Mouse (Mus musculus): ENCODE measurements around the gene Olfr373. TPM values are rescaled to one million over a fixed set of nuclear protein-coding genes. Genes with fewer than 3 reads are reported as not detected.
"Not testable (repeated sequence)": the region's sequence is repeated elsewhere in the genome, so short reads cannot be mapped to it uniquely, and the experiment has no call there.

Olfr373 gene
- total and polyA plus RNA-seq, 2 experiments from 2014 or later, result not detected

DNA sequence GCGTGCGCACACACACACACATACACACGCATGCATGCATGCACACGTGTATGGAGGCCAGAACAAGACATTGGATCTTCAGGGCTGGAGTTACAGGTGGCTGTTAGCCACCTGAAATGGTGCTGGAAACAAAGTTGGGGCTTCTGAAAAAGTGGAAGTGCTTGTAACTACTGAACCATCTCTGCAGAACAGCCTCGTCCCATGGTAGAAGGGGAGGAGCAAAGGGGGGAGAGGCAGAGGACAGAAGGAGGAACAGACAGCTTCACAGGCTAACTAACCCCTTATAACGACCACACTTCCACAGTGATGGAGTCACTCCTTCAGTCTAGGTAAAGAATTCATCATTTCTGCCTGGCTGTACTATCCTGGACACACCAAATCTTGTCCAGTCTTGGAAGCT lies 27.9 kb downstream of the Olfr373 start:
- Histone ChIP-seq H3K27ac (ENCODE audit: low read depth, low read length) (no peak overlapping the region), H3K27me3 (ENCODE audit: insufficient read depth, low read length) (no peaks in the 10 kb centered on the region), H3K9ac (replicated peaks; ENCODE audit: low read length, poor library complexity, severe bottlenecking) (no peak overlapping the region), H3K9me3 (ENCODE audit: low read length) (no peaks in the 10 kb centered on the region), H3K36me3 (ENCODE audit: insufficient read depth, low read length) (no peaks in the 10 kb centered on the region), H3K4me1 (ENCODE audit: insufficient read depth, low read length) (no peaks in the 10 kb centered on the region), H3K4me3 (ENCODE audit: low read depth, low read length) (no peak overlapping the region), H3K4me2 (ENCODE audit: low read depth, low read length, poor library complexity, severe bottlenecking) (no peak overlapping the region)
- ATAC-seq (ENCODE audit: low FRiP score), result no peak
- 72% methylated on average over 6 of the region's 6 CpGs for WGBS
- DNase-seq (ENCODE audit: low spot score), result no peak
- TF ChIP-seq CTCF (IDR thresholded peaks at IDR 0.05), result no peak

GRCm38 (mm10) chr8:72112486-72112885 lies 29.5 kb downstream of the Olfr373 start:
- DNase-seq (ENCODE audit: low spot score) (no peak), ATAC-seq (ENCODE audit: low FRiP score) (no peak)
- WGBS, result 77% methylated on average over 3 of the region's 3 CpGs
- Histone ChIP-seq H3K4me1 (ENCODE audit: insufficient read depth, low read length) (no peaks in the 10 kb centered on the region), H3K4me3 (ENCODE audit: low read depth, low read length) (no peak overlapping the region), H3K27ac (ENCODE audit: low read depth, low read length) (no peak overlapping the region), H3K4me2 (ENCODE audit: low read depth, low read length, poor library complexity, severe bottlenecking) (no peak overlapping the region), H3K27me3 (ENCODE audit: insufficient read depth, low read length) (no peaks in the 10 kb centered on the region), H3K36me3 (ENCODE audit: insufficient read depth, low read length) (no peaks in the 10 kb centered on the region), H3K9me3 (ENCODE audit: low read length) (no peaks in the 10 kb centered on the region), H3K9ac (replicated peaks; ENCODE audit: low read length, poor library complexity, severe bottlenecking) (no peak overlapping the region)
- no peak for TF ChIP-seq CTCF (IDR thresholded peaks at IDR 0.05)

DNA sequence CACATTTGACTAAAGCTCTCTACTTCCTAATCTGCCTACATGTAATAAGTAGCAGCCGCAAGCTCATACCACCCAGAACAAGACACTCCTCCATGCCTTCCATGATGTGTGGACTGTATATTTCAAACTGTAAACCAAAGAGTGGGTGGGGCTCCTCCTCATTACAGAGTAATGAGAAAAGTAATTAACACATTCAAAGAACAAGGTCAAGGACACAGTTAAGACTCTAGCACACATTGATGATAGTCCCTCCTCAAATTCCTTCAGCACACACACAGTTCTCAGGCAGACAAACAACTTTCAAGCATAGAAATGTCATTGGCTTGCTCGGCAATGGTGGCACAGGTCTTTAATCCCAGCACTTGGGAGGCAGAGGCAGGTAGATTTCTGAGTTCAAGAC lies 32.2 kb downstream of the Olfr373 start:
- 84% methylated on average over 2 of the region's 2 CpGs for WGBS
- Histone ChIP-seq H3K4me2 (ENCODE audit: low read depth, low read length, poor library complexity, severe bottlenecking) (no peak overlapping the region), H3K4me1 (ENCODE audit: insufficient read depth, low read length) (no peaks in the 10 kb centered on the region), H3K36me3 (ENCODE audit: insufficient read depth, low read length) (no peaks in the 10 kb centered on the region), H3K27ac (ENCODE audit: low read depth, low read length) (no peak overlapping the region), H3K4me3 (ENCODE audit: low read depth, low read length) (no peak overlapping the region), H3K9me3 (ENCODE audit: low read length) (no peaks in the 10 kb centered on the region), H3K27me3 (ENCODE audit: insufficient read depth, low read length) (no peaks in the 10 kb centered on the region), H3K9ac (replicated peaks; ENCODE audit: low read length, poor library complexity, severe bottlenecking) (no peak overlapping the region)
- TF ChIP-seq CTCF (IDR thresholded peaks at IDR 0.05), result no peak
- ATAC-seq (ENCODE audit: low FRiP score), result no peak
- DNase-seq (ENCODE audit: low spot score), result no peak

DNA sequence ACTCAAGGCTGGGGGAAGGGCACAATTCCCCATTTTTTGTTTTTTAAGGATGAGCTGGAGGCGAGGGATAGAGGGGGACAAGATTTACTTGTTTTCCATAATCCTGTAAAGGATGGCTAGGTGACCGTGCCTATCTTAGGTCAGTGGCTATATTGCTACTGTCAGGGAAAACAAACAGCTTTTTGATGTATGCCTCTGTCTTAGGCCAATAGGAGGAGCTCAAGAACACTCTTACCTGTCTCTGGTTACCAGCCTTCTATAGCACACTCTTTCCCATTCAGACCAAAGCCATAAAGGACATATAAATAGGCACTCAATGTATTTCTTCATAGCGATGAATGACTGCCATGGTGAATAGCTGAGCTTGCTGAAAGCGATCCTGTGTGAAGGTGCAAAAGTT lies 35.6 kb downstream of the Olfr373 start:
- WGBS, result 44% methylated on average over 4 of the region's 4 CpGs

GRCm38 (mm10) chr8:72121486-72121885 lies 38.5 kb downstream of the Olfr373 start:
- 48% methylated on average over 3 of the region's 3 CpGs for WGBS

More for the DNA sequence above, 35.6 kb downstream of the Olfr373 start:
- no peaks in the 10 kb centered on the region for H3K27me3 ChIP-seq (ENCODE audit: insufficient read depth, low read length)
- no peaks in the 10 kb centered on the region for H3K36me3 ChIP-seq (ENCODE audit: insufficient read depth, low read length)
- H3K27ac ChIP-seq (ENCODE audit: low read depth, low read length), result no peak overlapping the region
- no peak overlapping the region for H3K9ac ChIP-seq (replicated peaks; ENCODE audit: low read length, poor library complexity, severe bottlenecking)
- TF ChIP-seq CTCF (IDR thresholded peaks at IDR 0.05), result no peak
- no peak overlapping the region for H3K4me3 ChIP-seq (ENCODE audit: low read depth, low read length)
- no peaks in the 10 kb centered on the region for H3K9me3 ChIP-seq (ENCODE audit: low read length)
- ATAC-seq (ENCODE audit: low FRiP score) (no peak), DNase-seq (ENCODE audit: low spot score) (no peak)
- no peaks in the 10 kb centered on the region for H3K4me1 ChIP-seq (ENCODE audit: insufficient read depth, low read length)
- H3K4me2 ChIP-seq (ENCODE audit: low read depth, low read length, poor library complexity, severe bottlenecking), result no peak overlapping the region

GRCm38 (mm10) chr8:72121997-72122396 lies 39.0 kb downstream of the Olfr373 start:
- ATAC-seq (ENCODE audit: low FRiP score) (no peak), DNase-seq (ENCODE audit: low spot score) (no peak)
- no peak overlapping the region for H3K9ac ChIP-seq (replicated peaks; ENCODE audit: low read length, poor library complexity, severe bottlenecking)
- no peaks in the 10 kb centered on the region for H3K27me3 ChIP-seq (ENCODE audit: insufficient read depth, low read length)
- H3K4me3 ChIP-seq (ENCODE audit: low read depth, low read length), result no peak overlapping the region
- H3K9me3 ChIP-seq (ENCODE audit: low read length), result no peaks in the 10 kb centered on the region
- no peak overlapping the region for H3K4me2 ChIP-seq (ENCODE audit: low read depth, low read length, poor library complexity, severe bottlenecking)
- no peaks in the 10 kb centered on the region for H3K36me3 ChIP-seq (ENCODE audit: insufficient read depth, low read length)
- WGBS, result 42% methylated on average over 1 of the region's 1 CpGs
- no peak for TF ChIP-seq CTCF (IDR thresholded peaks at IDR 0.05)
- H3K27ac ChIP-seq (ENCODE audit: low read depth, low read length), result no peak overlapping the region
- no peaks in the 10 kb centered on the region for H3K4me1 ChIP-seq (ENCODE audit: insufficient read depth, low read length)

More at GRCm38 (mm10) chr8:72121486-72121885, 38.5 kb downstream of the Olfr373 start:
- H3K4me1 ChIP-seq (ENCODE audit: insufficient read depth, low read length); H3K9me3 ChIP-seq (ENCODE audit: low read length); ATAC-seq (ENCODE audit: low FRiP score); H3K36me3 ChIP-seq (ENCODE audit: insufficient read depth, low read length); H3K9ac ChIP-seq (replicated peaks; ENCODE audit: low read length, poor library complexity, severe bottlenecking); DNase-seq (ENCODE audit: low spot score); H3K4me3 ChIP-seq (ENCODE audit: low read depth, low read length); H3K27me3 ChIP-seq (ENCODE audit: insufficient read depth, low read length); H3K4me2 ChIP-seq (ENCODE audit: low read depth, low read length, poor library complexity, severe bottlenecking); H3K27ac ChIP-seq (ENCODE audit: low read depth, low read length): not testable (repeated sequence)
